Mouse (Mus musculus) thymus, postnatal 14 days (tissue): ENCODE data around the gene Taf1d.
"Not testable (repeated sequence)": the region's sequence is repeated elsewhere in the genome, so short reads cannot be mapped to it uniquely, and the experiment has no call there.

Experiments
- DNase-seq: peaks from one replicate; pipeline ENCODE4 v3.0.0; 2021

Taf1d gene

DNA sequence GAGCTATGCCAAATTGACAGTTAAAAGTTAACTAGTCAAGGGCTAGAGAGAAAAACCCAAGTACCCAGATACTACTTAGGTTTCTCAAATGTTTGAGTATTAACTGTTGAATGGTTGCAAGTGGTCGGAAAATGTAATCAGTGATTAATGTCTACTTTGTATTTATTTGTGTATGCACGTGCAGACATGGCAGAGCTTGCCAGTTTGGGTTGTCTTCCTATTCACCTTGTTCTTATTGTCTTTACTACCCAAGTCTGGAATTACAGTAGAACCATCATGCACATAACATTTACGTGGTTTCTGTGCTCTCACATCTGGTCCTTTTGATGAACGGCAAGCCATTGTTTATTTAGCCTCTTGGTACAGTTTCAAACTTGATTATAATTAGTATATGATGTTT lies 3.4 kb downstream of the Taf1d start:
- DNase-seq = no peak

- DNase-seq = no peak
Observed at GRCm38 (mm10) chr9:15310179-15310578, 4.2 kb downstream of the Taf1d start.

- DNase-seq = no peak
Observed at GRCm38 (mm10) chr9:15312054-15312735, 6.2 kb downstream of the Taf1d start.

DNA sequence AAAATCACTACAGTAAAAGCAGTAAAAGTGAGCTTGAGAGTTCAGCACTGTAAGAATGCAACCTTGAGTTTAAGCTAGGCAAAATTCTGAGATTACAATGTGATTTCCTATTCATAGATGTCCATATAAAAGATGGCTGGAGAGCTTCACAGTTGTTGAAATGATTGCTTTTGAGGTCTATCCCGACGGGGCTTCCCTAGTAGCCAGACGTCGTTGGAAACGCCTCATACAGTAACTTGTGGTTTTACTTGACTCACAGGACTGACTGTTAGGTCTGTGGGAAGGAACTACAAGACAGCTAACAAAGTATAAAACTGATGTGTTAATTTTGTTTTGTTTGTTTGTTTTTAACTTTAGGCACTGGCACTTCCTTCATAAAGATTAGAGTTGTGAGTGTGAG lies 7.6 kb downstream of the Taf1d start:
- DNase-seq = no peak

DNA sequence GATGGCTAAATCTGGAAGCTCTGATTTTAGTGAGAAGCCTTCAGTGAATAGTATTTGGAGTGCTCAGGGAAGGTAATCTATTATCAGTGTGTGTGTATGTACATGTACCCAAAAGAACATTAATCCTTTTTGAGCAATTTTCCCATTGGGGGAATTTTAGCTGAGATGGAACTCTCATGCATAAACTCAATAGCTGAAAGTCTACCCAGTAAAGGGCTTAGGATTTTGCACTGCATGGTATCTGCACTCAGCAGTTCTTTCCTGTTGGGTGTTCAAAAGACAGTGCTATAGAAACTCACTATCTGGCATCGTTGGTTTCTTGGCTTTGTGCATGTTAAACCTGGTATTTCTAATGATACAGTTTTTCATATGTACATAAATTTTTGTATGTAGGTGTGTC lies 8.6 kb downstream of the Taf1d start:
- DNase-seq = no peak

GRCm38 (mm10) chr9:15316296-15316695 lies 10.3 kb downstream of the Taf1d start:
- DNase-seq = not testable (repeated sequence)

- DNase-seq = no peak
Observed at GRCm38 (mm10) chr9:15317223-15318169, 11.5 kb downstream of the Taf1d start.

DNA sequence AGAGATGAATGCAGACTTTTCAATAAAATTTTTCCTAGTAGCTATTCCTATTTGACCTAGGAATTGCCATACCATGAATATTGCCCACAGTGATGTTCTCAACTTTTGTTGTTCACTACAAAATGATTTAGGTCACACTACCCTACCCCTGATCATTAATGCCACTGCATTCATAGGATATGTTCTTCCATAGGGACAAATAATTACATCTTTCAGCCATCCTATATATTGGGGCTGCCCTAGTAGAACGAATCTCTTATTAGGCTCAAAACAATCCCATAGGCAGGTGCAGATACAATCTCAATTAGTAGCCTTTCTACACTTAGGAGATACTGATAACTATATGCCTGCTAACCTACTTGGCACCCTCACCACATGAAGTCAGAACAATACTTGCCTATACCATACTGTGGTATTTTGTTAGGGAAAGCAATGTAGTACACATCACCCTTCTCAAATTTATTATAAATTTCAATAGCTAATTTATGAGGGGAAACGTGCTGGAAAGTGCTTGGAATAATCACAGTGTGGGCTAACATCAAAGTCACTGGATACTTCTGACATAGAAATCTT lies 12.2 kb downstream of the Taf1d start:
- no peak for DNase-seq

DNA sequence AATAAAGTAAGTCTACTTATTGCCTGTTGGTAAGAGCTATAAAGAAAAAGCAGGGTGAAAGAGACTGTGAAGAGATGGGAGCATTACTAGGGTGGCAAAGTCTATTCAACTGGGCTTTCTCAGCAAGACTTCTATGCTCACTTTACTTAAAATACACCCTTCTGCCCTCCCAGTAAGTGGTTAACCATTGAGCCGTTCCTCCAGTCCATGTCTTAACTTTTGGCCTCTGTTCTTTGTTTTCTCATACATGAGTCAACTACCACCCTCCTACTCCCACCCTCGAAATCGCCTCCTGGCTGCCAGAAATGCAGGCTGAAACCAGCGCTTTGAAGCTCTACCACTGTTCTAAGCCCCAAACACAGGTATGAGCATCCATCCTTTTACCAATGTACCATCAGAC lies 31.8 kb downstream of the Taf1d start:
- DNase-seq = no peak

DNA sequence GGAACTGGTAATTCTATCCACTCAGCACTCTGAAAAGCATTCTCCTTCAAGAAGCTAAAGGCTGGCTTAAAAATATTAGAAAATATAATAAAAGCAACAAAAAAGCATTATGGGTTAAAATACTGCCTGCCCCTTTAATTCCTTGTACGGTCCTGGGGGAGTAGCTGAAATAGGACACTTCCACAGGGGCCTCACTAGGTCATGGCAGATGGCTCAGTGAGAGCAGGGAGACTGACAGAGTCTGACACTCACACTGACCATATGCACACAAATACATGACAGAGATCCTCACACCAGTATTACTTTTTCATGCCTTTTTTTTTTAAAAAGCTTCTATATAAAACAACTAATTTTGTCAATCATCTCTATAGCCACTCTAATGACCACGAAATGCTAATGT lies 43.9 kb downstream of the Taf1d start:
- no peak for DNase-seq

GRCm38 (mm10) chr9:15356916-15357483 lies 51.0 kb downstream of the Taf1d start:
- DNase-seq = no peak

- peak; percentile 98 for DNase-seq
Observed at GRCm38 (mm10) chr9:15357484-15358275, 51.7 kb downstream of the Taf1d start, which contains the start of gene Cep295. Cep295 (minus strand) TSS chr9:15357788.

DNA sequence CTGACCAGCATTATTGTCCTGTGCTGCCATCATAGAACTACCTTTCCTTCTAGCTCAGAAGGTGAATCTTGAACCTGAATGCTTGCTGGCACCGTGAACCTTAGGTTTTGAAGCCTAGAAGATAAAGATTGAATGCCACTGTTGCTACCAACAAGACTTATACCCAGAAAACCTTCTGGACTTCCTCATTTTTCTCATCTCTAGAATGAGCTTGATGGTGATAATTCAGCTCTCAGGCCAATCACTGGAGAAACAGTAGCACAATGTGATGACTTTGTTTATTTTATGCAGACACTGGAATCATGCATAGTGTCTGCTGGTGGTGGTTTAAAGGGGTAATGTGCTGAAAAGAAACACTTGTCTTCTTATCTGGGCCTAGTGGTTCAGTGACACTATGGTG lies 58.8 kb downstream of the Taf1d start:
- no peak for DNase-seq

GRCm38 (mm10) chr9:15365856-15366255 lies 59.8 kb downstream of the Taf1d start:
- no peak for DNase-seq

GRCm38 (mm10) chr9:15366260-15366659 lies 60.2 kb downstream of the Taf1d start:
- DNase-seq = no peak
